Mouse (Mus musculus) spleen, adult 2 months (tissue): ENCODE results near the gene Prpf6.

ENCODE experiments used
- CTCF ChIP-seq: fragments of 200-500 bp; IDR thresholded peaks from 2 replicates; pipeline ENCODE4 v1.5.1; 2011; ENCODE audit warnings: mild to moderate bottlenecking, inconsistent platforms; ENCODE audit not compliant: insufficient read depth, insufficient read length, insufficient replicate concordance; ENCODE audit errors: extremely low read depth
- POLR2A ChIP-seq: fragments of 200-500 bp; IDR thresholded peaks from 2 replicates; pipeline ENCODE4 v1.6.1; 2011; ENCODE audit warnings: low read depth, low read length, inconsistent platforms

DNA sequence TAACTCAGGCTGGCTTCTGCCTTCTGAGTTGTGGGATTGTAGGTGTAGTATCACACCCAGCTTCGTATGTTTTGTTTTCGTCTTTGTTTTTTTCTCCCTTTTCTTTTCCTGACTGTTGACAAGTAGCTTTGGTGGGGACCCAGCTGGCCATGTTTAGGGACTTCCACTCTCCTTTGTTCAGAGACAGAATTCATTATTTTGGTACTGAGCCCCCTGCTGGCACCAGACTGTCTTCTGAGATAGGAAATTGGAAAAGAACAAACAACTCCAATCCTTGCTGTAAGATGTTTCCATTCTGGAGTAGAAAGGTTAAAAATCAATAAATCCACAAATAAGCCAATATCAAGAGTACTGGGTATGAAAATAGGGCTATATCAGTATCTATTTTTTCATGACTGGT is 84.8 kb downstream of the Prpf6 start:
- TF ChIP-seq CTCF (no peak), POLR2A (no peak)
